Mouse (Mus musculus) layer of hippocampus, postnatal 36 days (tissue): ENCODE results near the gene 4933415F23Rik. TPM values are rescaled to one million over a fixed set of nuclear protein-coding genes. Genes with fewer than 3 reads are reported as not detected.
"Not testable (repeated sequence)": the region's sequence is repeated elsewhere in the genome, so short reads cannot be mapped to it uniquely, and the experiment has no call there.

Source experiments
- DNase-seq, 2 experiments: peaks; one replicate each; pipeline ENCODE4 v3.0.0; 2022
- total RNA-seq, 2 experiments: library from RNA; stranded (reverse); gene quantifications; 2 replicates each; pipeline ENCODE4 v1.2.3; 2021

The 4933415F23Rik gene
- total RNA-seq, result not detected

DNA sequence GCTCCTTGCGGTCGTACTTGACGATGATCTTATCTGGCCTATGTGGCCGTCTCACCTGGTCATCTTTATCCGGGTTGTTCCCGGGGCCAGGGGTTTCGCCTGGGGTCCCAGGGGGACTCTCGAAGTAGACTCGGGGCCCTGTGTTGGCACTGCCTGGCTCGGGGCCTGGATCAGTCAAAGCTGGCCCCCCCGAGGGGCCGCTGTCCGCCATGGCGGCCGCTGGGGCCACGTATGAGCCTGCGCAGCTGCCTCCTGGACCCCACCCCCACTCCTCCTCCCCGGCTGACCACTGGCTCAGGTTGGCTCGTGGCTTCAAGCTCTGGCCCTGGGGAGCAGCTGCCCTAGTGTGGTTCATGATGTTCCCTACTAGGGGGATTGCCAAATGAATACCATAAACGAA, at the start of gene 4933415F23Rik:
TSS of gene 4933415F23Rik (minus strand) at position 233 of the 400 bp plus-strand sequence.
- no peak for DNase-seq

DNA sequence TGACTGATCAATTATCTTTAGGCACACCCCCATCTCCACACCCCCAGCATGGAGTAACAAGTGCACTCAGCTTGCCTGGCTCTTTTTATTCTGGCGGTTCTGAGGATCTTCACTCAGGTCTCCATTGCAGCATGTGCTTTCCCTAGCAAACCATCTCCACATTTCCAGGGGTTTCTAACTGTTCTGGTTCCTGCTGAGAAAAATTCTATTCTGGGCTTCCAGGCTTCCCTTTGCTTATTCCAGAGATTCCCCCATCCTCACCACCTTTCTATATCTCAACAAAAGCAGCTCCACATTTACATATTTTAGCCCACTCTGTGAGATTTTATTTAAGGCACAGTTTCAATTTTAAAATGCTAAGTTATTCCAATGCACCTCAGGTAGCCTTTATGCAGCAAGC, 49.7 kb upstream of the 4933415F23Rik start:
- DNase-seq, result no peak

DNA sequence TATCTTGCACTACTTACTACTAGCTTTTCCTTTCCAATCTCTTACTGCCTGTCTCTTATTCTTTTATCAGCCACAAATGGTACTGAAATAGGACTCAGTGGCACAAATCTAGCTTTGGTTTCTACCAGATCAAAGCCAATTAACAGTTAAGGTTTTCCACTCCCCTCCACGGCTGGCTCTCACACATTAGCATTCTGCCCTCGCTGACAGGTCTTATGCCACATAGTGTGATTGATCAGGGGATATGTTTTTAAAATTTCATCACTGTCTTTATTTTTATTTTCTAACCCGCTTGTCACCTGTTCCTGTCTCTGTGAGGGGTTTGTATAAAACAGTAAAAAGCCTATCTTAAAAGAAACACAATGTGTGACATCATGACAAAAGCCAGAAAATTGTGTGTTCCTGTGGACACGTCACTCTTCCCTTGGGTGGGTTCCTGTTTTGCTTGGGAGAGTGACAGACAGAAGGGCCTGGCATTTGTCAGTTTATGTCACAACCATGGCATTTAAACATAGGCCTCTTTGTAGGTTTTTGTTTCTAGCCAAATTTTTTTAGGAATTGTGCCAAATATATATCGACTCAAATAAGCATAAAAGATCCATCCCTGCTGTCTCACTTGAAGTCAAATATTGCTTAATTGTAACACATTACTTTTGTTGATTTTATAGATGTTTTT, 44.3 kb upstream of the 4933415F23Rik start:
- DNase-seq, result no peak

DNA sequence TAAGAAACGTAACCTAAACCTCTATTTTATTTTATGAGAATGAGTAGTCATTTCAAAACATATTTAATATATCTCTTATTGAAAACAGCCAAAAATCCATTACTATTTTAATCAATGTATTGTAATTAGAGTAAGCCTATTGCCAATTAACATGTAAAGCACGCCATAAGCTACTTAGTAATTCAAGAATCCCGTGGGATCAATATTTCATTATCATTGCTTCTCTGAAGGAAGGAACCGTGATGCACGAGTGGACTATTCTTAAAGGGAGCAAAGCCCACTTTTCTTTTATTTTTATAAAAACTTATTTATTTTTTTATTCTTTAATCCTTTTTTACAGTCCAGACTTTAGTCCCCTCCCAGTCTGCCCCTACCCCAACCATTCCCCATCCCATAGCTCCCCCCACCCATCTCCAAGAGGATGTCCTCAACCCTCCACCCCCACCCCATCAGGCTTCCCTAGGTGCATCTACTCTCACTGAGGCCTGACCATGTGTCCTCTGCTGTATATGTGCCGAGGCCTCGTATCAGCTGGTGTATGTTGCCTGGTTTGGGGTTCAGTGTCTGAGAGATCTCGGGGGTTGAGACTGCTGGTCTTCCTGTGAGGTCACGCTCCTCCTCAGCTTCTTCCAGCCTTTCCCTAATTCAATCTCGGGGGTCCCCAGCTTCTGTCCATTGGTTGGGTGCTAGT, 39.2 kb upstream of the 4933415F23Rik start:
- DNase-seq, result no peak

DNA sequence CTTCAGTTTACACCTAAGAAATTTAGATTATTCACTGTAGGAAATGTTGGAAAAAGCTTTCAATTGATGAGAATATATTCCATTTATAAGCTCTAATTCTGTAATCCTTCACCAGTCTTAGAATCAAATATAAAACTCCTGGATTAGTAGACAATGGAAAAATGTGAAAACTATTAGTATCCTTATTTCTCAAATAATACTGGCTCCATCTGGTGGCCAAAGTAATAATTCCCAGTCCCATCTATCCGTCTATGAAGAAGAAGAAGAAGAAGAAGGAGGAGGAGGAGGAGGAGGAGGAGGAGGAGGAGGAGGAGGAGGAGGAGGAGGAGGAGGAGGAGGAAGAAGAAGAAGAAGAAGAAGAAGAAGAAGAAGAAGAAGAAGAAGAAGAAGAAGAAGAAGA, 38.5 kb upstream of the 4933415F23Rik start:
- DNase-seq, result not testable (repeated sequence)

DNA sequence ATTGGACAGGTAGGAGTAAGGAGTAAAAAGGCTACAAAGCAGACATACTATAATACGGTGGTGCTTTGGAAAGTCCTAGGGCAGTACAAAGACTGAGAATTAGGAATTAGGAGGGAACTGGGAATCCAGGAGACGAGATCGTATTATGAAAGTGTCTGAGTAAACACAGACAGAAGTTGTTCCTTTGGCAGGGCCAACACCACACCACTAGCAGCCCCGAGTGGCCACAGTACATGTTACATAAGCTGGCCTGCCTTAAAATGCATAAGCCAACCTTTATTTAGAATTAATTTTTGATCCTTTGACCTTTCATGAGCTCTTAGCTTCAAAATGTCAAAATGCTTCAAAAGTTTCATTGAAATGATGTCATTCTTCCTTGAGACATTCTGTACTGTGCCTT, 18.8 kb upstream of the 4933415F23Rik start:
- no peak for DNase-seq

DNA sequence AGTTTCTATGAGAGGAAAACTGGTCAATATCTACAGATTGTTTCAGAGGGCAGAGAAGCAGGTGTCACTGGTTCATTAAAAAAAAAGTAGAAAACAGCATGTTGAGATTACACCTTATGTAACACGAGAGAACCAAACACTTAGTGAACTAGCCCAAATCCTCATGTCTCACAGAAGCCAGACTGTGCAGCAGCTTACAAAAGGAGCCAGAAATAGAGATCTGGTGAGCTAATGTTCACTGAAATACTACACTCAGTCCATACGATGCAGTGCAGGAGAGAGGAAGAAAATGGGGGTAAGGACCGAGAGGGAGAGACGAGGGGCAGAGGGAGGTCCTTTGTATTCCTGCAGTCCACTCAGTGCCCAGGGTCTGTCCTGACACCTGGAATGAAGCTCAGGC, 17.4 kb upstream of the 4933415F23Rik start:
- DNase-seq, result no peak

DNA sequence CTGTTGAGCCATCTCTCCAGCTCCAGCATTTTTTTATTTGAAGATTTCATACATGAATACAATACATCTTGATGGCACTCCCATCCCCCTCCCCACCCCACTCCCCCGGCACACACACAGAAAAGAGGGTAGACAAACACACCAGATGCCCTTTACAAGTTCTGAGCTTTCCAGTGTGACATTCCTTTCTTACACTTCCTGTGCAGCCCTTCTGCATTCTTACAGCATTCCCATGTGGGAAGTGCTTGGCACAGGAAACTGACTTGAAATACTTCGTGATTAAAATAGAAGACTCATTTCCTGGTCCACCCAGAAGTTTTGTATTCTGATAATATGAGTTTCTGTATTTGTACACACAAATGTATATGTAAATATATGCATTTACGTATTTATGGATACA, 15.4 kb upstream of the 4933415F23Rik start:
- DNase-seq, result no peak

DNA sequence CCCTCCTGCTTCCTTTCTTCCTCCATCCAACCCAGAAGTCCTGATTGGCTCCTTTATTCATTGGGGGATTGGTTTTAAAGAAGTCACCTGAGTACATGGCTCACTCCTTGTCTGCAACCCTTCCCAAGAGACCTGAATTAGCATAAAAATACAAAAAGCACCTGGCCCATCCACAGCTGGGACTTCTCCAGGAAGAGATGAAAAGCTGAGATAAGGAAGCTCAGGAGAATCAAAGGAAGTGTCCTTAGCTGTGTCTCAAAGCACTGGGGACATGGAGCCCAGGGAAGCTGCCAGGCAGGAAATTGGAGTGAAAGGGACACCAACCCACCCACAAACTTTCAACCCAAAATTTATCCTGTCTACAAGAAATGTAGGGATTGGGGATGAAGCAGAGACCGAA, 7.1 kb upstream of the 4933415F23Rik start:
- no peak for DNase-seq

DNA sequence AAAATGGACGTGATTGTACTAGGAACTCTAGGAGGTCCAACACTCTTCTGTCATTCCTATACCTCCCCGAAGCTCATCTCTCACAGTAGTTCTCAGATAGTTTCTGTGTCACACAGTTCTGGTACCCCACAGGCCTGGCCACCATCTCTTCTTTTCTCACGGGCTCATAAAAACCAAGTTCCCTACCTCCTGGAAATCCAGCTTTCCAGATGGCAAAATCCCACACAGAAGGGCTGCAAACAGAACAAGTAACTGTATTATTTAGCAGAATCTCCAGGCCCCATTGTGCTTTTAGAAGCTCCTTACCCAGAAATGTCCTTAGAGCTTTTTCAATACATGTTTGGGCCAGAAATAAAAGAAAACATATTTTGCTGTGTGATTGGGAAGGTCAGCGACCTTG, 828 bp upstream of the 4933415F23Rik start:
- DNase-seq, result no peak

DNA sequence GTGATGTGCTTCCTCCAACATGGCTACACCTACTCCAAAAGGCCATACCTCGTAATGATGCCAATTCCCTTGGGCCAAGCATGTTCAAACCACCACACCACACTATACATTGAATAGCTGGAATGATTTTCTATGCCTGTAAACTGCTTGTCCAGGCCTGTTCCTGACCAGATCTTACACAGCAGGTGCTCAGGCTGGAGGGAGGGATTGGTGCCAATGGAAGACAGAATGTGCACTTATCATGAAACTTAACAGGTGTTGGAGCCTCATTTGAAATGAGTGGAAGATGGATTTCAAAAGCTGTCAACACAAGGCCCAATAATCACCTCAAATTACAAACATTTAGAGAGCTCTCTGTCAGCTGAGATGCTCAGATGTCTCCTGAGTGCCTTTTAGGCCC, 2.3 kb downstream of the 4933415F23Rik start:
- no peak for DNase-seq

DNA sequence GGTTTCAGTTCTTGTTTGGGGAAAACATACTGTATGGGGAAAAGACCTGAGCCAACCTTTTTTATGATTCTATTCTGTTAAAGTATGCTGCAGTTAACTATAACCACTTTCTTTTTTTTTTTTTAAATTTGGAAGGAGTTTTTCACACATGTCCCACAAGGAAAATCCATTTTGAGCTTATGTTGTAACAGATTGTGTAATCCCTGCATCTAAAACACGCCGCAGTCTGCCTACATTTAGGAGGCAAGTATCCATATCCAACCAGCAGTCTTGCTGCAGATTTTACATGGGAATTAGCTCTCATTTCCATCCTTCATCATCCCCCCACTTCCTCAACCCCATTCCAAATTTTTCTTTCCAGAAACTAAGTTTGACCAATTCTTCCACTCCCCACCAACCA, 3.6 kb downstream of the 4933415F23Rik start:
- DNase-seq, result no peak

DNA sequence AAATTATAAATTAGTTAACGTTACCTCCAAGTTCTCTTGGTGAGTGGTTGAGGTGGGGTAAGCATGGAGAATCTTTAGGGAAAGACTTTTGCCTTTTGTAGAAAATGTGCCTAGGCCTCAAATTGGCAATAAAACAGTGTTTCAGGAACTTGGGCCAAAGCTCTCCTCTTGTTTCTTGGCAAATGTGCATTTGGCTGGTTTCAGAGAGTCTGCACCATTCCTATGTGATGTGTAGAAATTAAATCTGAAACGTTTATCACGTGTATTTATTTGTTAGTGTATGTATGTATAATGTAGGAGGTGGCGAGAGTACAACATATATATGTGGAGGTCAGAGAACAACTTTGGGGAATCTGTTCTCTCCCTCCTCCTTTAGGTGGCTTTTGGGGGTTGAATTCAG, 4.1 kb downstream of the 4933415F23Rik start:
- DNase-seq, result no peak

DNA sequence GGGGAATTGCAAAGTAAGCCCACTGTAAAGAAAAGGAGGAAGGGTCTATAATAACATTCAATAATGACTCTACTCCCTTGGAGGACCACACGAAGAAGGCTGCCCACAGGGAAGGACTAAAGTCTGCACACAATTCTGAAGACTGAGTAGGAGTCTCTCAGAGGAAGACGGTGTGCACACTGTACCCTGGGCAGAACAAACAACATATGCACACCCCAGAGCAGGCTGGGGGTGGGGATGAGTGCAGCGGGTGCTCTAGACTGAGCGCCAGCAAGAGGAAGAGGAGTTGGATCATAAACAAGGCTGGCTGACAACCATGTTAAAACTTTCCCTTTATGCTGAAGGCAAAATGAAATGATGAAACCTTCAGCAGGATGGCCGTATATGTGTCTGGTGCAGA, 34.3 kb downstream of the 4933415F23Rik start:
- DNase-seq, result peak; percentile 42 to 67

DNA sequence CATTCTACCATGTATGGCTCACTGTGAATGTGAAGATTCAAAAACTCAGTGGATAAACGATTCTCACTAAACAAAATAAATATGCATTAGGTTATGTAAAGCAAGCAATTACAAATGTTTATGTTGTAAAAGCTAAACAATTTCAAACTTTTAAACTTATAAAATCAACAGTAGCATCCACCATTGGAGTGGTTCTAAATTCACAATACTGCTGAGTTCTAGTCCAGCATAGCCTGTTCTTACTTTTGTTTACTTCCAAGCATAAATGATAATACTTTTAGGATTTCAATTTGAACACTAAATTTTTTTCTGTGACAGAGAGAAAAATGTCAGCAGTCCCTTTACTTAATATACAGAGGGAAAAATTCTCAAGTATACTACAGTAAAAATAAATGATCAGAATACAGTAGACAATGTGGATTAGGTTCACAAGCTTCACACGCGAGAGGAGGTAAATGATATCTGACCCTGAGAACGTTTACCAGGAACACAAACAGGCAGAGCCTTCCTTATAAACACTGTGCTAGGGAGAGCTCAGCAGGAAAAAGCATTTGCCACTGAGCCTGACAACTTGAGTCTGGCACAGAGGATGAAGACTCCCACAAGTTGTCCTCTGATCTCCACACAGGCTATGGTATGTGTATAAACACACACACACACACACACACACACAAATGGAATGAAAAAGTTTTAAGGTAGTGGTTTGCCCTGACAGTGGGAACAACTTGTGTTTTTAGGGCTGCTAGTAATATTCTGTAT, 37.2 kb downstream of the 4933415F23Rik start:
- DNase-seq, result no peak

DNA sequence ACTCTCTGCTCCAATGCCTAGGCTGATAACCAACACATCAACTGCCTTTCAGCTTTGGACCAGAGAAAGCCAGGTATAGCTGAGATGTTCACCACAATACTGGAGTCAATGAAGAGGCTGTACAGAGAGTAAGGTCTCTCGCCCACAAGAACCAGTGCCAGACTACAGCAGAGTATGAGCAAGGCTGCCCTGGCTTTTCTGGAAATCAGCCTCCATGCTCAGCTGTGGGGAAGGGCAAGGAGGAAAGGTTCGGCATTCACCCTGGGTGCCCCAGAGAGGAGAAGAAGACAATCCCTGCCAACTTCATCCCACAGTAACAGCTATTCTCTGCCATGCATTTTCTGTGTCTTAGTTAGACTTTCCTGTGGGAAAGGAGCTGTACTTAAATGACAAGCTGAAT, 38.1 kb downstream of the 4933415F23Rik start:
- DNase-seq, result no peak

DNA sequence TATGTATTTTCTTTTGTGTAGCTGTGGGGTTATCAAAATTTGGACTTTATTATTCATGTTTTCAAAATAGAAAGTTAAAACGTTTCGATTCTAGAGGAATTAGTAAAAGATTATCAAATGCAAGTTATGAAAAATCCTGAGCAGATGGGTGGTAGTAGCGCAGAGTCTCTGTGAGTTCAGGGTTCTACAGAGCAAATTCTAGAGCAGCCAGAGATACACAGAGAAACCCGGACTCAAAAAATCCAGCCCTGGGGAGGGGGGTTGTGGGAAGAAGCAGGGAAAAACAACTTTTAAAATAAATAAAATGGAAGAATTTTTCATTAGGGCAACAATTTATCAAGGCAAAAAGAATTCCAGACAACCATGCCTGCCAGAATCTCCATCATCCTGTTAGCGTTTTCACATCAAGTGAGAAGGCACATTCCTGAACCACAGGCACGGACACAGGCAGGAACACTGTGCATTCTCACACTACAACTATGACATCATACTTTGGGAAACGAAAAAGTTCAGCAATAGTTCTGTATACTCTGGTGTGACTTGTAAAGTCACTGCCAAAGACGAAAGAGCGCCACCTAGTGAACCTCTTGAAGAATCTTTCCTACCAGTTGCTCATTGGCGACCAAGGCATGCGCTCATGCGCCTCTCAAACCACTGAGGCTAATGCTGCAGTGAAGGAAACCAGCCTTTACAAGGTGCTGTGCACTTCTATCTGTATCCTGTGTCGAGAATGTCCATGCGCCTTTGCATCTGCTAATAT, 40.3 kb downstream of the 4933415F23Rik start:
- DNase-seq, result peak in 1 of 2 experiments; percentile 21

DNA sequence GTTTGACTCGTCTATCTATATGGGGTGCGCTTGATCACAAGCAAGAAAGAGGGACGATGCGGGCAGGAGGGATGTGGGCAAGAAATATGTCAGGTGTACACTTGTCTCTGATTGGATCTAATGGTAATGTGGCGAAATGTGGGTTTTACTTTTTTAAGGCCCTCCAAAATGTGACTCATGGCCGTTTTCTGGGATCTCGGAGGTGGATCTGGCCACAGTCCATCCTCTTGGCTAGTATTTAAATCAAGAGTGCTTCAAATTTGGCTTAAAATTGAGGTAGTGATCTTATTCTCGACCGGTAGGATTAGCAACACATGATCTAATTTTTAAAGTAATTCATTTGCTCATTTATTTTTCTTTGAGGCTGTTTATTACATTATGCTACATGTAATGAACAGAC, 42.0 kb downstream of the 4933415F23Rik start:
- DNase-seq, result no peak
